Mouse (Mus musculus) CH12.LX (cell line): Measurements from ENCODE around the gene Pdzrn4. TPM values are rescaled to one million over a fixed set of nuclear protein-coding genes. Genes with fewer than 3 reads are reported as not detected.

Source experiments
- DNase-seq: peaks from one replicate; pipeline ENCODE4 v3.0.0-alpha.2; 2013; ENCODE audit errors: extremely low read depth
- H3K27ac ChIP-seq: 2 replicates; pipeline ENCODE4 v1.5.1; 2012; ENCODE audit warnings: low read depth, mild to moderate bottlenecking, control low read depth, moderate library complexity; ENCODE audit not compliant: insufficient read depth
- H3K27me3 ChIP-seq: replicated peaks from 2 replicates; pipeline ENCODE3; 2012; ENCODE audit warnings: inconsistent platforms
- H3K36me3 ChIP-seq, 2 experiments: replicated peaks in 1 of 2; 2 replicates each; pipeline versions ENCODE3 to v1.6.1; 2012; ENCODE audit warnings: inconsistent platforms in 1 of 2, low read length in 1 of 2, mild to moderate bottlenecking in 1 of 2, mixed read lengths in 1 of 2, moderate library complexity in 1 of 2; ENCODE audit not compliant: control insufficient read depth in 1 of 2, insufficient read depth in 1 of 2
- H3K4me1 ChIP-seq, 2 experiments: 2 replicates each; pipeline ENCODE4 v1.6.1; 2012; ENCODE audit warnings: inconsistent platforms in 1 of 2, moderate library complexity in 1 of 2; ENCODE audit not compliant: insufficient read depth in 2 of 2, control insufficient read depth in 1 of 2
- H3K4me2 ChIP-seq: 2 replicates; pipeline ENCODE4 v1.6.1; 2012; ENCODE audit warnings: low read depth, mild to moderate bottlenecking, control low read depth; ENCODE audit not compliant: poor library complexity, insufficient read depth, severe bottlenecking
- H3K4me3 ChIP-seq, 3 experiments: fragments of 150-350 bp in 1 of 3; sonication (generic) in 1 of 3; replicated peaks in 1 of 3; 2 replicates each; pipeline versions ENCODE3 to v1.5.1; 2011 to 2012; ENCODE audit warnings: low read depth in 2 of 3, low read length in 2 of 3, mild to moderate bottlenecking in 2 of 3, moderate library complexity in 2 of 3, control low read depth in 1 of 3, improper control_type of control experiment in 1 of 3, inconsistent platforms in 1 of 3, mixed read lengths in 1 of 3; ENCODE audit not compliant: poor library complexity in 1 of 3
- H3K79me2 ChIP-seq: replicated peaks from 2 replicates; pipeline ENCODE4 v1.6.1; 2012; ENCODE audit warnings: mild to moderate bottlenecking, moderate library complexity; ENCODE audit not compliant: control insufficient read depth, poor library complexity, insufficient read depth, severe bottlenecking; ENCODE audit errors: extremely low read depth
- H3K9ac ChIP-seq: 2 replicates; pipeline ENCODE4 v1.6.1; 2012; ENCODE audit warnings: low read depth, mild to moderate bottlenecking, control low read depth, moderate library complexity; ENCODE audit not compliant: insufficient read depth
- H3K9me3 ChIP-seq: replicated peaks from 2 replicates; pipeline ENCODE3; 2012; ENCODE audit warnings: low read length, inconsistent platforms, mixed read lengths
- BHLHE40 ChIP-seq: IDR thresholded peaks from 2 replicates; pipeline ENCODE4 v1.6.1; 2011; ENCODE audit warnings: mild to moderate bottlenecking, low read depth, low read length, improper control_type of control experiment
- JUN ChIP-seq: IDR thresholded peaks from 2 replicates; pipeline ENCODE4 v1.6.1; 2011; ENCODE audit warnings: low read depth, mild to moderate bottlenecking, low read length, improper control_type of control experiment, moderate library complexity; ENCODE audit not compliant: insufficient read depth
- JUND ChIP-seq: conservative IDR thresholded peaks from 2 replicates; pipeline ENCODE4 v1.6.1; 2011; ENCODE audit warnings: low read depth, low read length, improper control_type of control experiment
- MXI1 ChIP-seq: IDR thresholded peaks from 2 replicates; pipeline ENCODE4 v1.6.1; 2011; ENCODE audit warnings: mild to moderate bottlenecking, low read depth, low read length, improper control_type of control experiment
- MYC ChIP-seq: IDR thresholded peaks from 2 replicates; pipeline ENCODE4 v1.6.1; 2011; ENCODE audit warnings: low read depth, mild to moderate bottlenecking, improper control_type of control experiment, low read length
- POLR2AphosphoS2 ChIP-seq: IDR thresholded peaks from 2 replicates; pipeline ENCODE4 v1.6.1; 2011; ENCODE audit warnings: low read depth, low read length, improper control_type of control experiment
- UBTF ChIP-seq: IDR thresholded peaks from 2 replicates; pipeline ENCODE4 v1.6.1; 2012; ENCODE audit warnings: low read depth, mild to moderate bottlenecking, inconsistent platforms, low read length, improper control_type of control experiment, moderate library complexity
- dilution Hi-C: fragments of 300-500 bp; cut with MboI; formaldehyde crosslinking; loops from 2 replicates; pipeline ENCODE4 v1.14.3; 2020; ENCODE audit warnings: low sequenced_read_pairs; ENCODE audit not compliant: extremely low pct_unique_long_range_greater_than_20kb, extremely low pct_ligation_motif_present
- in situ Hi-C: fragments of 300-500 bp; cut with MboI; formaldehyde crosslinking; loops from 3 replicates; pipeline ENCODE4 v1.14.3; 2019; ENCODE audit warnings: low sequenced_read_pairs, low pct_ligation_motif_present, low pct_unique_long_range_greater_than_20kb, mixed read lengths
- polyA plus RNA-seq: library from polyadenylated mRNA; unstranded; fragments of >175 nt; gene quantifications from 2 replicates; pipeline ENCODE4 v1.2.1, GENCODE M21; 2012; ENCODE audit warnings: low read depth; ENCODE audit not compliant: insufficient read length
- total RNA-seq, 2 experiments: library from RNA; depleted of rRNA; stranded (reverse); fragments of 300-350 nt in 1 of 2; fragments of >200 nt in 1 of 2; gene quantifications; 2 replicates each; pipeline ENCODE4 v1.2.3; 2012 to 2014

Pdzrn4 gene
- total and polyA plus RNA-seq, 3 experiments, result not detected

DNA sequence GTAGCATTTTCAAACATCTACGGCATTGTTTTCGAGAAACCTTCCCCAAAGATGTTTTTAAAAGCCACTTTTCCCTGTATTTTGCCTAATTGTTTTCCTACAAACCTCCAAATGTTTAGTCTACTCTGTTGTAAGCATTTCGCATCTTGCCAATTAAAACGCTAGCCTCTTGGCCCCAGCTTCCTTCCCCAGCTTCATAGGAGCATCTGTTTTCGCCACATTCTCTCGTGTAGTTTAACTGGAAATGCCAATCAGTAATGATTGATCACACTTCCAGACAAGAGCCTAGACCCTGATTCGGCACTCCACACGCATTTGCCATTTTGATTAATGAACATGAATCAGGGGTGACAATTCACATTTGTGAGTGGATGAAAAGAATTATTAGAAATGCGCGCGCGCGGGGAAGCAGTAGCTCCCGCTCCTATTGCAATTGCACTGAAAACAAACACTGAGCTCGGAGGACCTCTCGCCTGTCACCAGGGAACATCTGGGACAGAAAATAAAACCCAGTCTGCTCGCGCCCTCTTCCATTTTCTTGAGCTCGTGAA, 45.0 kb downstream of the Pdzrn4 start:
- dilution Hi-C loops, result no loop called here
- Histone ChIP-seq H3K4me3 (no peak overlapping the region), H3K9ac (no peak overlapping the region), H3K79me2 (no peaks in the 10 kb centered on the region), H3K4me1 (no peaks in the 10 kb centered on the region), H3K36me3 (no peaks in the 10 kb centered on the region), H3K27me3 (no peaks in the 10 kb centered on the region), H3K9me3 (peaks cover 55% of the 10 kb centered on the region), H3K27ac (no peak overlapping the region), H3K4me2 (no peak overlapping the region)
- DNase-seq, result no peak
- in situ Hi-C loops, result no loop called here
- TF ChIP-seq JUND (no peak), MXI1 (no peak), POLR2AphosphoS2 (no peak)

DNA sequence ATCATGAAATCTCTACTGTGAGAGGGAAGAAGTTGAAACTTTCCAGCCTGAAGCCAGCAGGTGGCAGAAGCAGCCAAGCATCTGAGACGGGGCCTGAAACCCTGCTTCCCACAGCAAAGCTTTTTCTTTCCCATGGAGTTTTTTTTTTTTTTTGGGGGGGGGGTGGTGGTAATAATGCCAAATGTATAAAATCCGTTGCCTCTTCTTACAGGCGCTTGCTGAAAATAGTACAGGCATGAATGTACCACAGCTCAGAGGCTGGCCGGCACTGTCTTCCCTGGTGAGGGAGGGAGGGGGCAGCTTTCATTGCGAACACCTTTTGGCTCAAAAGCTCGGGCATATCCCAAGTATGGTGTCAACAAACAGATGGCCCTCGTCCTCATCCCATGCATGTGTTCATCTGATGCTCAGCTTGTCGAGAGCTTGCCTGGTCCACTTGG, 51.0 kb downstream of the Pdzrn4 start:
- Histone ChIP-seq H3K4me3 (no peak overlapping the region), H3K9ac (no peak overlapping the region), H3K4me2 (no peak overlapping the region), H3K27ac (no peak overlapping the region), H3K27me3 (no peaks in the 10 kb centered on the region), H3K4me1 (no peaks in the 10 kb centered on the region), H3K36me3 (no peaks in the 10 kb centered on the region), H3K79me2 (no peaks in the 10 kb centered on the region), H3K9me3 (peaks cover 59% of the 10 kb centered on the region)
- no peak for DNase-seq
- dilution Hi-C loops, result no loop called here
- TF ChIP-seq JUN, result no peak
- no peak for TF ChIP-seq MYC
- no peak for TF ChIP-seq BHLHE40
- in situ Hi-C loops, result no loop called here

DNA sequence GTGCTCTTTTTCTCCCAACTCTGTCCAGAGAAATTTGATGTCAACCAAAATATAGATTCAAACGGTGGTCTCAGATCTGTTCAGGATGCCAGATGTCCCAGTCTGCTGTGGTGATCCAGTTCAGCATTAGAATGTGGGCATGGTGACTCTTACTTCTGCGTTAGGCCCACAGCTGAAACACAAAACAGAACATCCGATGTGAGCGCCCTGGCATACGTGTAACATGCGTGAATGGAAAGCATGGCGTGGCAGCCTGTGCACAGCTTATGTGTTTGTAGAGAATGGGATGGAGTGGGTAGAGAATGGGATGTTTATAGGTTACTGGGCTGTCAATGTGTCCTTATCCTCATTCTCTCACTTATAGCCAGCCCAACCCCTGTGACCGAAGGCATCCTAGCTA, 52.4 kb downstream of the Pdzrn4 start:
- Histone ChIP-seq H3K79me2 (no peaks in the 10 kb centered on the region), H3K4me1 (no peaks in the 10 kb centered on the region), H3K36me3 (no peaks in the 10 kb centered on the region), H3K27me3 (no peaks in the 10 kb centered on the region), H3K4me2 (no peak overlapping the region), H3K9me3 (peaks cover 53% of the 10 kb centered on the region), H3K27ac (no peak overlapping the region), H3K9ac (no peak overlapping the region), H3K4me3 (no peak overlapping the region)
- TF ChIP-seq UBTF, result no peak
- in situ Hi-C loops (no loop called here), dilution Hi-C loops (no loop called here)
- no peak for DNase-seq
